Mouse (Mus musculus): ENCODE data around the gene Hck.

Hck gene

DNA sequence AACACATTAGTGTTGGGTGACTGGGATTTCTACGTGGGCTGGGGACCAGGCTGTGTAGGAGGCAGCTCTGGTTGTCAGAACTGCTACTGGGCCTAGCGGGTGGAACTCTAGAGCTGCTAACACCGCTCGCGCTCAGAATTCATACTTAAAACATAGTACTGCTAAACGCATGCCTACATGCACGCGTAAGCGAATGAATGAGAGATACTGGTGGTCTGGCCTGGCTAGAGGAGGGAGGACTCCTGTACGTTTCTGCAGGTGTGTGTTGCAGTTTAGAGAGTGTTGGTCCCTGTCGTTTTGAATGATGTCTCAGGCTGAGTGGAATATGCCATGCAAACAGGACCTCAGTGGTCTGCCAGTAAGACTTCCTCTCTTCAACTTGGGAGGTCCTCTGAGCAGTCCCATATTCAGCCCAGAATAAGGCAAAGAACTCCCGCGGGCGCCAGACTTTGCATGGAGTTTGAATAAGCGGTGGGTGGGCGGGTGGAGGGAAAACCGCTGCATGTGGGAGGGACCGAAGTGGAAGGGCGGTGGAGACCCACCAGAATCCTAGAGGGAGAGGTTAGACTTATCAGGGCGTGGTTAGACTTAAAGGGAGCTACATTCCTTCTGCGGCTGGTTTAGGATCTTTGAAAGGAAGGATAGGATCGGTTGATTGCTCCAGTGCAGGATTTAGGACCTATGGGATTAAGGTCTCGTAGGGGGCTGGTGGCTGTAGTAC lies 1.1 kb upstream of the Hck start:
- DNase-seq: peak; percentile 34

DNA sequence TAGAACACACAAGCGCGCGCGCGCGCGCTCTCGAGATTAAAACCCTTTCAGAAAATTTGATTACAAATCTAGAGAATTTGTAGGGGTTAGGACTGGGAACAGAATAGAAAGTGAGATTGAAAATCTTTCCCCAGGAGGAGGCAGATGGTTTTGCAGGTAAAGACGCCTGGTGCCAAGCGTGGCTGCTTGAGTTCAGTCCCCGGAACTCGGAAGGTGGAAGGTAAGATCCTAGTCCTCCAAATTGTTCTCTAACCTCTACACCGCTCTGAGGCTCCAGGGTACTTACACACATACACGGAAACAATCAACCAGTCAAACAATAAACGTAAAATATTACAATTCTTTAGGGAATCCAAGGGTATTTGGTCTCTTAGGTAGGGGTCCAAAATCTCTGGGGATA lies 466 bp upstream of the Hck start:
- peak; percentile 40 for DNase-seq

- DNase-seq: peak; percentile 71
These were observed 1.3 kb downstream of the Hck start for GRCm38 (mm10) chr2:153109596-153109995.

DNA sequence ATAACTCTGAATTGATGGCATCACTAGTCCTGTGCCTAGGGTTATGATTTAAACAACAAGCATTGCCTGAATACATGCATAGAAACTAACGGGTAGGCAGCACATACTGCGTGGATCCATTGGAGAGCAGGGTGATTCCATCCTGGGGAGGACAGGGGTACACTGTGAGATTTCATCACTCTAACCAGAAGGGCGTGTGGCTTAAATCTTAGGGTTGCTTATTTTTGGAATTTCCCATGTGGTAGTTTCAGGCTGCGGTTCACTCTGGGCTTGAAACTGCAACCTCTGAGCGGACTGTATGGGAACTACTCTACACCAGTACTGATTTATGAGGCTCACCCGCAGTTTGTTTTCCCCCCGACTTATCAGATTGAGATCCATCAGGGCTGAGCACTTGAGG lies 3.0 kb downstream of the Hck start:
- DNase-seq: peak; percentile 87

GRCm38 (mm10) chr2:153115679-153116081 lies 7.4 kb downstream of the Hck start:
- DNase-seq: peak; percentile 76

GRCm38 (mm10) chr2:153117051-153117486 lies 8.8 kb downstream of the Hck start:
- DNase-seq: peak; percentile 96

DNA sequence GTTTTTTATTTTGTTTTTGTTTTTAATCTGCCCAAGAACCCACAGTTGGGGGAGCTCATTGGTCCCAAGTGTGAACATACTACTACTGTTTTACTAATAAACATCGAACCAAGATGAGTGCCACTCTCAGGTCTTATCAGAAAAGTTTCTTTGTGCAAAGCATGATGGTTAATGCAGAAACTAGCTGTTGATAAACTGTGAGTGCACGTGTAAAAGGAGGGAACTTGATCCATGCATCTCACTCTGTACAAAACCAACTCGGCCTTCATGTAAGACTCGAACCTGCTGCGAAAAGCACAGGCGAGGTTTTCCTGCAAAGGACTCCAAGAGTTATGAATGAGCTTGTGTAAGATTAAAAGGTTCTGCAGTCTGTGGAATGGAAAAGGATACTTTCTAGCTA lies 11.2 kb downstream of the Hck start:
- DNase-seq: peak; percentile 12

GRCm38 (mm10) chr2:153120126-153120525 lies 11.9 kb downstream of the Hck start:
- peak; percentile 91 for DNase-seq

DNA sequence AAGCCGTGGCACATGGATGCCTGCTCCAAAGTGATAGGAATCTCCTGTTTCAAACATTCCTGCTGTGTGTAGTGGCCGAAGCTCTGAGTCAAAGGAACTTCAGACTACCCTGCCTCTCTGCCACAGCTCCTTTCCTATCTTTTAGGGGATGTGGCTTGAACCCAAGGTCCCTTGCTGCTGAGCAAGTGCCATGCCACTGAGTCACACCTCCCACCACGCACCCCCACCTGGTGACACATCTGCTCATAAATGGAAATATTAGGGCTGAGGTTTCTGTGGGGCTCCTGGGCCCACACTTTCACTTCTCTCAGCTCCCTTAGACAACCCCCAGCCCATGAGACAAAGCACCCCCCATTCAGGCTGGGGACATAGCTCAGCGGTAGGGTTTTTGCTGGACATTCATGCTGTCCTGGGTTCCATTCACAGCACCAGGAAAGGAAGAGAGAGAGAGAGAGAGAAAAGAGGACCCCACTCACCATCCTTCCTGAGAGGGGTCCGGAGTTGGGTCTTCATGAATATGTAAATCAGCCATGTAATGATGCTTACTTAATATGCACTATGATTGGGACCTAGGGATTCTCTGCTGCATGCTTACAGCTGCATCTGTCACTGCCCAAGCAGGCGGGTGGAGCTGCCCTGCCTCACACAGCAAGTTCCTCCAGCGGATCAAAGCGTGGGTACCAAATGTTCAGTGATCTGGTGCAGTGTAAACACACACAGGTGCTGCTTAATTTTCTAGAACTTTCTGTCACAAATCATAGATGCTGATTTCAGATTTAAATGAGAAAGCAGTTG lies 13.8 kb downstream of the Hck start:
- peak; percentile 87 for DNase-seq

GRCm38 (mm10) chr2:153122701-153123100 lies 14.4 kb downstream of the Hck start:
- peak; percentile 93 for DNase-seq

DNA sequence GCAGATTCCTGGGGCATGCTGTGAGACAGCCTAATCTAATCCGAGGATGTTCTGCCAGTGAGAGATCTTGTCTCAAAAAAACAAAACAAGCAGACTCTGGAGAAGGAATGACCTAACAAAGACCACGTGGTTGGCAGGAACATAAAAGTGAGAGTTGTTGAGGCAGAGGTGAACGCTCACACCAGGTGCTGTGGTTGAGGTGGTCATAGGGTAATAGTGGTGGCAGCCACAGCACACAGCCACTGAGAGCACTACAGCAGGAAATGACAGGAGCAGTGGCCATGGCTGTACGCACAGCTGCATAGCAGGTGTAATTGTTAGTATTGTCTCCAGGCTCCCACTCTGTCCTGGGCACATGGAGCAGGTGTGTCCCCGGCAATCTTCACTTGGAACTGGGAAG lies 17.6 kb downstream of the Hck start:
- DNase-seq: no peak

DNA sequence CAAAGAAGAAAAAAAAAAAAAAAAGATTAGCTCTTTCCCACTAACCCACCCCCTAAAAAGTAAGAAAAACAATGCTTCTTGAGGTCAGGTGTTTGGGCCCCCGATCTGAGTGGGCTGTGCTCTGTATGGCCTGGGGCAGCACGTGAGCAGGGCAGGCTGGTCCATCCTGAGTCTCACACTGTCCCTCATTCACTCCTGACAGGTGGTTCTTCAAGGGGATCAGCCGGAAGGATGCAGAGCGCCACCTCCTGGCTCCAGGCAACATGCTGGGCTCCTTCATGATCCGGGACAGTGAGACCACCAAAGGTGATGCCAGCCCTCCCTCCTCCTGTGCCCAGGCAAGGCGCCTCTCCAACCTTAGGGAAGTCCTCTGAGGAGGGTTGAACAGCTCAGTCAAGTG lies 22.8 kb downstream of the Hck start:
- DNase-seq: no peak

- no peak for DNase-seq
These were observed 26.0 kb downstream of the Hck start for GRCm38 (mm10) chr2:153134237-153134636.

DNA sequence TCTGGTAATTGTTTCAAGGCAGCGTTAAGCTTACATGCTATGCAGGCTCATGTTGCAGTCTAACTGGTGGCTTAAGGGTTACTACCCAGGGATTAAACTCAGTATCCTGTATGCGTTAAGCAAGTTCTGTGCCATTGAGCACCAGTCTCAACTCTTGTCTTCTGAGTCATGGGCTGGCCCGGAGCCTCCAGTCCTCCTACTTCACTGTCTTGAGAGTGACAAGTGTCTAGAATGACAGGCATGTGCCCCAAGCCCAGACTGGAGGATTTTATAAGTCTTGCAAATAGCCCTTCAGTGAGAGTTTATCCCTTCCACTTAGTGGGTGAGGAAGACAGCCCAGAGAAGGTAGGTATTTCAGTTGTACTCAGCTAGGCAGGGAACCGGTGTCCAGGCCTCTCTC lies 27.9 kb downstream of the Hck start:
- DNase-seq: no peak

GRCm38 (mm10) chr2:153139158-153139557 lies 30.9 kb downstream of the Hck start:
- no peak for DNase-seq

DNA sequence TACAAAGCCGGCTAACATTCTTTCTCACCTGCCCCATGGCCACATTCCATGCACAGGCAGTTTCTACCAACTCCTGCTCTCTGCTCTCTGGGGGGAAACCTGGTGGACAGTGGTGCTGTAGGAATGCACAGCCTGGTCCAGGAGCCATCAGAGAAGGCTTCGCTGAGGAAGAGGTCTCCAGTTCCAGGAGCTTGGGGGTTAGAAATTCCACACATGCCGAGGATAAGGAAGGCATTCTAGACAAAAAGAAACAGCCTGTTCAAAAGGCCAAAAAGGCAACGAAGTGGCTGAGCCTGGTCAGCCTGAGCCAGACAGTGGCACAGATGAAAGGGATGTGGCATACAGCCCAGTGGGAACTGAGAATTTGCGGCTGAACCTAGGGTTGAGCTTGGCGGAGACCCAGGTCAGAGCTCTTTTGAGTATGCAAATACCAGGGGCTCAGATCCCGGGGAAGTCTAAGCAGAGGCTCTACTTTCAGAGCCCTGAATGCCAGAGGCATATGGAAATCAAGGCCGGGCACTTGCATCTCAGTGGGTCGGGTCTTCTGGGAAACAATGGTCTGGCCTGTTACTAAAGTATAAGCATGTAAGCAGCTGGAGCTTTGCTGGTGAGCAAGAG lies 31.8 kb downstream of the Hck start:
- DNase-seq: peak; percentile 93

- peak; percentile 88 for DNase-seq
These were observed 34.4 kb downstream of the Hck start for GRCm38 (mm10) chr2:153142620-153143199.

DNA sequence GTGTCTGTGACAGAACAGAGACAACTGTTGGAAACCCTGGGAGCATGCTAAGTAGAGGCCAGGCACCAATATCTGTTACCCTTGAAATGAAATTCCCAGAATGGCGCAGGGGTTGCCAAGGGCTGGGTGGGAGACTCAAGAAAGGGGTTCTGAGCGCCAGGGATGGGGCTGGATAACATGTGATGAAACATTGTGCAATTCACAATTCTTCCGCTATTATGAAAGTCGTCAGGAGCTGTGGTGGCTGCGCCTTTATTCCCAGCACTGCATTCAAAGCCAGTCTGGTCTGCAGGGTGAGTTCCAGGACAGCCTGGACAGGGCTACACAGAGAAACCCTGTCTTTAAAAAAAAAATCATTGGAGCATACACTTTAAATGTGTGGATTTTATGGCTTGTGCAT lies 37.1 kb downstream of the Hck start:
- peak; percentile 87 for DNase-seq

GRCm38 (mm10) chr2:153147236-153147635 lies 39.0 kb downstream of the Hck start:
- peak; percentile 87 for DNase-seq

DNA sequence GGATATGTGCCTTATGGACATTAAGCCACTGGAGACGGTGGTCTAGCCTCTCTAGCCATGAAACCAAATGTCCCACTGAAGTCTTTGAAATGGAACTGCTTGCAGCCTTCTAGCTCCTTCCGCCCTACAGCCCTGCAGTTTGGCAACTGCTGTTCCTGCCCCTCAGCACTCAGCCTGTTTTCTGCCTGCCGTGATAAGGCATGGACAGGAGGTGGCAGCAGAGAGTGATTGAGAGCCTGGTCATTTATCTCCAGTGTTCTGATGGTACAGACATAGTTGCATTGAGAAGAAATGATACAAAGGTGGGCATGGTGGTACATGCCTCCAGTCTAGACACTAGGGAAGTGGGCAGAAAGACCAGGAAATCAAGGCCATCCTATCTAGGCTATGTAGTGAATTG lies 39.4 kb downstream of the Hck start:
- peak; percentile 92 for DNase-seq

DNA sequence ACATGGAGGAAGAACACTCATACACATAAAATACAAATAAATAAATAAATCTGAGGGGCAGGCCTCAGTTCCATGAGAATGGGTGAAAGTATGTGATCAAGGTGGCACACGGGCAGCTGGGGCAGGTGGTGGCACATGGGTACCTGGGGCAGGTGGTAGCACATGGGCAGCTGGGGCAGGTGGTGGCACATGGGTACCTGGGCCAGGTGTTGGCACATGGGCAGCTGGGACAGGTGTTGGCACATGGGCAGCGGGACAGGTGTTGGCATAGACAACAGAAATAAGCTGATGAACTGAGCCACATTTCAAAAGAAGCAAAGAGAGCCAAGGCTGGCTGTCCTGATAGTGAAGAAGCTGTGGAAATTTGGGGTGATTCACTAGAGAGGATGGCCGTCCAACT lies 41.5 kb downstream of the Hck start:
- DNase-seq: peak; percentile 72

DNA sequence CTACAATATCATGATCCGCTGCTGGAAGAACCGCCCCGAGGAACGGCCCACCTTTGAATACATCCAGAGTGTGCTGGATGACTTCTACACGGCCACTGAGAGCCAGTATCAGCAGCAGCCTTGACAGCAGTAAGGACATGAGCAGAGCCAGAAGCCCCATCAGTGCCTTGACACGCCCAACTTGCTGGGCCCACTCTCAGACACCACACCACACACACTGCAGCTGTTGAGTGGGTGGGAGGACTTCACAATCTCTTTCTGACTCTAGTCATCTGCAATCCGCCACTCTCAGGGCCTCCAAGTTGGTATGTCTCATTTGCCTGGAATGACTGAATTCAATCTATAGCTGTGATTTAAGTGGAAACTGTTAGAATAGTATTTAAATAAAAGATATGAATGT lies 42.8 kb downstream of the Hck start:
- DNase-seq: peak; percentile 39

- DNase-seq: peak; percentile 80
These were observed 43.8 kb downstream of the Hck start for GRCm38 (mm10) chr2:153151926-153152665.
